ENCODE assay signal across 10 mouse cellular contexts in genomic region chr17:84792006-84792405, GRCm38 (mm10). TPM values are rescaled to one million over a fixed set of nuclear protein-coding genes. Genes with fewer than 3 reads are reported as not detected.
DNase-seq lines count a peak whose midpoint lies in the region; ATAC-seq and TF ChIP-seq lines count a peak whose summit lies in the region.
"Had no signal": no experiment of that assay in that cellular context is flagged by ENCODE, and none has a peak within 500 bp of the region (broad histone marks: within the 10 kb centered on the region; RNA-seq: fewer than 3 reads in every experiment).

No protein-coding gene starts in this region.

- no peak overlapping the region for H3K27ac ChIP-seq in forebrain, postnatal 0 days (ENCODE audit: low read depth, low read length)
- no peak overlapping the region for H3K27ac ChIP-seq in forebrain, embryonic 11.5 days (ENCODE audit: low read depth, low read length)
- H3K27ac ChIP-seq in limb, embryonic 13.5 days, result no peak overlapping the region

- no peak for ATAC-seq in forebrain, postnatal 0 days
- no peak for ATAC-seq in forebrain, embryonic 11.5 days (replicated peaks; ENCODE audit: low FRiP score)
- ATAC-seq in limb, embryonic 13.5 days (ENCODE audit: low FRiP score, low read depth), result no peak

- TF ChIP-seq CTCF in forebrain, postnatal 0 days (IDR thresholded peaks at IDR 0.05; ENCODE audit: low read depth), result no peak

- no peaks in the 10 kb centered on the region for H3K9me3 ChIP-seq in forebrain, postnatal 0 days (ENCODE audit: low read length)
- no peaks in the 10 kb centered on the region for H3K9me3 ChIP-seq in forebrain, embryonic 11.5 days (ENCODE audit: control insufficient read depth, low read length)
- H3K9me3 ChIP-seq in limb, embryonic 13.5 days, result no peaks in the 10 kb centered on the region

- no peak overlapping the region for H3K4me3 ChIP-seq in forebrain, postnatal 0 days (ENCODE audit: low read depth, low read length)
- H3K4me3 ChIP-seq in forebrain, embryonic 11.5 days (ENCODE audit: low read depth, low read length), result no peak overlapping the region
- 0 out of 2 replicates have a peak overlapping the region, but pooled peaks have one; percentile 100 for H3K4me3 ChIP-seq in limb, embryonic 13.5 days

- WGBS in forebrain, postnatal 0 days, result 75% methylated on average over 5 of the region's 5 CpGs
- WGBS in forebrain, embryonic 11.5 days, result 78% methylated on average over 5 of the region's 5 CpGs
- 76% methylated on average over 5 of the region's 5 CpGs for WGBS in limb, embryonic 13.5 days

- H3K36me3 ChIP-seq in forebrain, postnatal 0 days (ENCODE audit: insufficient read depth), result 0 out of 2 replicates have a peak, but pooled peaks cover 4% of the 10 kb centered on the region
- no peaks in the 10 kb centered on the region for H3K36me3 ChIP-seq in forebrain, embryonic 11.5 days (ENCODE audit: control insufficient read depth, insufficient read depth, low read length)
- H3K36me3 ChIP-seq in limb, embryonic 13.5 days, result 0 out of 2 replicates have a peak, but pooled peaks cover 5% of the 10 kb centered on the region

- H3K9ac ChIP-seq in forebrain, postnatal 0 days, result no peak overlapping the region
- no peak overlapping the region for H3K9ac ChIP-seq in forebrain, embryonic 11.5 days (ENCODE audit: low read length)
- H3K9ac ChIP-seq in limb, embryonic 13.5 days, result no peak overlapping the region

- no peak for DNase-seq in forebrain, postnatal 0 days
- no peak for DNase-seq in forebrain, embryonic 11.5 days (ENCODE audit: low spot score)
- peak; percentile 2 for DNase-seq in retina, postnatal 1 day
- no peak for DNase-seq in retina, embryonic 14.5 days (ENCODE audit: low spot score)
- DNase-seq in thymus, postnatal 10 days (ENCODE audit: low spot score in 2 of 2), result no peak
- no peak for DNase-seq in c-Kit-positive CD71-positive TER-119-positive erythroid progenitor cells, embryonic 14.5 days (ENCODE audit: low spot score)
- DNase-seq in right cerebral cortex, postnatal 25 days, result no peak
- DNase-seq: cerebellum, postnatal 10 days; kidney, adult 18-20 months had no signal

- H3K27me3 ChIP-seq in forebrain, postnatal 0 days (ENCODE audit: insufficient read depth, low read length), result no peaks in the 10 kb centered on the region
- H3K27me3 ChIP-seq in forebrain, embryonic 11.5 days (ENCODE audit: control insufficient read depth, insufficient read depth, low read length), result no peaks in the 10 kb centered on the region
- no peaks in the 10 kb centered on the region for H3K27me3 ChIP-seq in limb, embryonic 13.5 days

- peaks cover 17% of the 10 kb centered on the region for H3K4me1 ChIP-seq in forebrain, postnatal 0 days (ENCODE audit: insufficient read depth)
- peaks cover 3% of the 10 kb centered on the region for H3K4me1 ChIP-seq in forebrain, embryonic 11.5 days (replicated peaks; ENCODE audit: control insufficient read depth, insufficient read depth, low read length)
- peaks cover 23% of the 10 kb centered on the region for H3K4me1 ChIP-seq in limb, embryonic 13.5 days

- peak overlapping the region; percentile 90; the same call in 1 of the 2 replicates for H3K4me2 ChIP-seq in forebrain, postnatal 0 days (ENCODE audit: low read depth)
- no peak overlapping the region for H3K4me2 ChIP-seq in forebrain, embryonic 11.5 days (ENCODE audit: low read depth, low read length, severe bottlenecking)
- peak overlapping the region; percentile 98 for H3K4me2 ChIP-seq in limb, embryonic 13.5 days (replicated peaks)

RNA-seq across cellular contexts. Expression of gene Lrpprc, which starts 1.4 kb away (rescaled TPM):
- 66.9 and 76.7 TPM in 2 replicates for total RNA-seq in forebrain, postnatal 0 days (2014; rRNA removed)
- 25.7 and 36.7 TPM in 2 replicates for polyA plus RNA-seq in forebrain, postnatal 0 days (2015; fragmentation: Nextera tagmentation; extraction: Ambion mirVana)
- polyA plus RNA-seq in forebrain, embryonic 11.5 days (2014; fragmentation: Nextera tagmentation; extraction: Ambion mirVana), result 54.3 and 55.9 TPM in 2 replicates
- polyA plus RNA-seq in limb, embryonic 13.5 days (2015; fragmentation: Nextera tagmentation; extraction: Ambion mirVana), result 43.2 and 45.5 TPM in 2 replicates
